In the genomic region with DNA sequence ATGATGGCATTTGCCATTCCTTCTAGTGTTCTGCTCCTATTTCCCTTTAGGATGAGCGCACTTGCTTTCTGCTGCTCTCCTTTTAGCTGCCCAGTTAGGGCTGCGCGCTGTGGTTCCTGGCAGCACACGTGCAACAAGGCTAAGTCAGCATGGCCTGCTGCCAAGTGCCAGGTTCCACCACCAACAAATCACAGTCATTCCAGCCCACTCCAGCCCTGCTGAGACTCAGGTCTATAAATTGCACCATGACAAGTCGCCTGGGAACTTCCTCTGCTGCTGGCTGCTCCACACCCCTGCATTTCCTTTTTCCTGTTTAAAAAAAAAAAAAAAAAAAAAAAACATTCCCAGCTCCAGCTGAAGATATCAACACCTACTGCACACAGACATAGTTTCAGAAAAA, we compare ENCODE assay signal across 8 mouse cellular contexts.
A peak's percentile ranks its signal among the peaks of the same experiment; 100 is the strongest.
DNase-seq lines count a peak whose midpoint lies in the region; ATAC-seq and TF ChIP-seq lines count a peak whose summit lies in the region.

No protein-coding gene starts in this region.

- no peaks in the 10 kb centered on the region for H3K9me3 ChIP-seq in embryonic facial prominence, embryonic 14.5 days (ENCODE audit: control insufficient read depth, low read length)
- no peaks in the 10 kb centered on the region for H3K9me3 ChIP-seq in heart, embryonic 14.5 days (ENCODE audit: control insufficient read depth, low read length)
- H3K9me3 ChIP-seq in liver, embryonic 14.5 days (ENCODE audit: control insufficient read depth, low read length): no peaks in the 10 kb centered on the region

- 41% methylated on average over 5 of the region's 5 CpGs for WGBS in embryonic facial prominence, embryonic 14.5 days
- WGBS in heart, embryonic 14.5 days: 7% methylated on average over 5 of the region's 5 CpGs
- 27% methylated on average over 5 of the region's 5 CpGs for WGBS in liver, embryonic 14.5 days (ENCODE audit: insufficient replicate concordance)
- WGBS in thymus, adult 2 months: 15% methylated on average over 5 of the region's 5 CpGs

- no peaks in the 10 kb centered on the region for H3K36me3 ChIP-seq in embryonic facial prominence, embryonic 14.5 days (ENCODE audit: control insufficient read depth, insufficient read depth, low read length)
- H3K36me3 ChIP-seq in heart, embryonic 14.5 days (ENCODE audit: control insufficient read depth, insufficient read depth, low read length): no peaks in the 10 kb centered on the region
- H3K36me3 ChIP-seq in liver, embryonic 14.5 days (replicated peaks; ENCODE audit: control insufficient read depth, insufficient read depth, low read depth): no peaks in the 10 kb centered on the region
- no peaks in the 10 kb centered on the region for H3K36me3 ChIP-seq in thymus, adult 2 months (ENCODE audit: control insufficient read depth, insufficient read depth, low read length)

- H3K27ac ChIP-seq in embryonic facial prominence, embryonic 14.5 days (replicated peaks; ENCODE audit: low read depth, low read length): peak overlapping the region; percentile 76
- peak overlapping the region; percentile 85 to 92 for H3K27ac ChIP-seq in heart, embryonic 14.5 days (replicated peaks in 1 of 2; ENCODE audit: control insufficient read depth in 1 of 2, insufficient read depth in 1 of 2, low read depth in 2 of 2, low read length in 2 of 2)
- H3K27ac ChIP-seq in liver, embryonic 14.5 days: no peak overlapping the region
- H3K27ac ChIP-seq in thymus, adult 2 months (ENCODE audit: control insufficient read depth, insufficient read depth, low read length): no peak overlapping the region

- H3K27me3 ChIP-seq in embryonic facial prominence, embryonic 14.5 days (replicated peaks; ENCODE audit: control insufficient read depth, insufficient read depth, low read length): no peaks in the 10 kb centered on the region
- H3K27me3 ChIP-seq in heart, embryonic 14.5 days (ENCODE audit: control insufficient read depth, insufficient read depth, low read length): no peaks in the 10 kb centered on the region
- no peaks in the 10 kb centered on the region for H3K27me3 ChIP-seq in liver, embryonic 14.5 days (ENCODE audit: control insufficient read depth, insufficient read depth, low read length)
- no peaks in the 10 kb centered on the region for H3K27me3 ChIP-seq in thymus, adult 2 months (ENCODE audit: control insufficient read depth, insufficient read depth, low read length)

- H3K4me1 ChIP-seq in embryonic facial prominence, embryonic 14.5 days (ENCODE audit: control insufficient read depth, insufficient read depth, low read length): peaks cover 22% of the 10 kb centered on the region
- H3K4me1 ChIP-seq in heart, embryonic 14.5 days (ENCODE audit: control insufficient read depth in 2 of 2, insufficient read depth in 2 of 2, low read length in 2 of 2): peaks cover 14 to 21% of the 10 kb centered on the region in 2 experiments
- no peaks in the 10 kb centered on the region for H3K4me1 ChIP-seq in liver, embryonic 14.5 days (replicated peaks; ENCODE audit: control insufficient read depth in 2 of 2, insufficient read depth in 2 of 2, low read length in 1 of 2)
- H3K4me1 ChIP-seq in thymus, adult 2 months (replicated peaks; ENCODE audit: control insufficient read depth, insufficient read depth, low read length): no peaks in the 10 kb centered on the region

- peak; percentile 71; the same call in 1 of the 2 replicates for ATAC-seq in embryonic facial prominence, embryonic 14.5 days (ENCODE audit: low read depth)
- peak; percentile 88 for ATAC-seq in heart, embryonic 14.5 days (ENCODE audit: insufficient number of reproducible peaks, insufficient read depth, low FRiP score, low read depth)
- ATAC-seq in liver, embryonic 14.5 days (ENCODE audit: insufficient read depth): peak; percentile 8; the same call in 1 of the 2 replicates

- H3K9ac ChIP-seq in embryonic facial prominence, embryonic 14.5 days (ENCODE audit: low read depth, low read length): no peak overlapping the region
- H3K9ac ChIP-seq in heart, embryonic 14.5 days (ENCODE audit: low read length): no peak overlapping the region
- H3K9ac ChIP-seq in liver, embryonic 14.5 days (replicated peaks): no peak overlapping the region

- 0 out of 2 replicates have a peak overlapping the region, but pooled peaks have one; percentile 7 for H3K4me2 ChIP-seq in embryonic facial prominence, embryonic 14.5 days (ENCODE audit: low read depth, low read length)
- H3K4me2 ChIP-seq in heart, embryonic 14.5 days (ENCODE audit: low read length): peak overlapping the region; percentile 23; the same call in 1 of the 2 replicates
- H3K4me2 ChIP-seq in liver, embryonic 14.5 days (ENCODE audit: low read depth): no peak overlapping the region

- no peak for TF ChIP-seq CTCF in liver, embryonic 14.5 days (IDR thresholded peaks at IDR 0.05; ENCODE audit: low read depth)
- no peak for TF ChIP-seq CTCF in thymus, adult 2 months (IDR thresholded peaks at IDR 0.05; ENCODE audit: borderline replicate concordance, control insufficient read depth, extremely low read depth, insufficient read depth, low read length, poor library complexity)

- peak; percentile 56 for DNase-seq in testis, postnatal 10 days (ENCODE audit: low spot score)
- DNase-seq in testis, postnatal 14 days (ENCODE audit: low spot score): no peak
- DNase-seq in embryonic facial prominence, embryonic 14.5 days (ENCODE audit: low spot score): peak; percentile 92
- DNase-seq in kidney, postnatal 10 days: peak; percentile 93
- DNase-seq in liver, embryonic 14.5 days (ENCODE audit: low read depth in 3 of 3, low spot score in 3 of 3): no peak
- peak; percentile 4 for DNase-seq in retina, postnatal 7 days (ENCODE audit: low read depth, low spot score)
- DNase-seq in thymus, adult 2 months: no peak

- H3K4me3 ChIP-seq in embryonic facial prominence, embryonic 14.5 days (ENCODE audit: low read depth, low read length): no peak overlapping the region
- no peak overlapping the region for H3K4me3 ChIP-seq in heart, embryonic 14.5 days (ENCODE audit: control insufficient read depth in 1 of 2, insufficient read depth in 1 of 2, low read depth in 1 of 2, low read length in 2 of 2)
- no peak overlapping the region for H3K4me3 ChIP-seq in liver, embryonic 14.5 days (ENCODE audit: insufficient read depth in 1 of 2, low read depth in 2 of 2, low read length in 2 of 2)
- no peak overlapping the region for H3K4me3 ChIP-seq in thymus, adult 2 months (ENCODE audit: control insufficient read depth, insufficient read depth, low read length)

- no peak for TF ChIP-seq EP300 in liver, embryonic 14.5 days (IDR thresholded peaks at IDR 0.05; ENCODE audit: low read depth)

- no peak for TF ChIP-seq POLR2A in thymus, adult 2 months (IDR thresholded peaks at IDR 0.05; ENCODE audit: control insufficient read depth, extremely low read depth, insufficient read depth, low read length, poor library complexity)

Comparison
In these comparisons a context has a peak if more than half of its experiments do, and no peak if none do; other contexts are left out.
1. DNase-seq: peak in testis, postnatal 10 days (single experiment), embryonic facial prominence, embryonic 14.5 days (single experiment), kidney, postnatal 10 days (single experiment) and retina, postnatal 7 days (single experiment); none in testis, postnatal 14 days (single experiment), liver, embryonic 14.5 days (0 of 3) and thymus, adult 2 months (single experiment).
2. ATAC-seq: peak in every context shown above with its lines; median percentile 88 in heart, embryonic 14.5 days; 71 in embryonic facial prominence, embryonic 14.5 days; 8 in liver, embryonic 14.5 days.
3. H3K27ac ChIP-seq: peak in embryonic facial prominence, embryonic 14.5 days (single experiment) and heart, embryonic 14.5 days (2 of 2); none in liver, embryonic 14.5 days (single experiment) and thymus, adult 2 months (single experiment).